Mouse (Mus musculus) B cell, adult 2 months (primary cell): ENCODE measurements around the gene 1110051M20Rik.

Source experiments
- DNase-seq, 2 experiments: peaks; one replicate each; pipeline ENCODE4 v3.0.0; 2022

The 1110051M20Rik gene

GRCm38 (mm10) chr2:91256256-91257125, 188.0 kb downstream of the 1110051M20Rik start:
- peak; percentile 25 to 41 for DNase-seq

- DNase-seq, result peak; percentile 19 to 32
Observed at GRCm38 (mm10) chr2:91255661-91256150, 188.8 kb downstream of the 1110051M20Rik start, which contains the start of gene Pacsin3. Gene Pacsin3 (plus strand): TSS chr2:91255954.

- no peak for DNase-seq
Observed at GRCm38 (mm10) chr2:91254725-91255380, 189.7 kb downstream of the 1110051M20Rik start.

GRCm38 (mm10) chr2:91252512-91252911, 192.0 kb downstream of the 1110051M20Rik start:
- DNase-seq, result no peak

- DNase-seq, result no peak
Observed at GRCm38 (mm10) chr2:91252001-91252400, 192.5 kb downstream of the 1110051M20Rik start.

- DNase-seq, result no peak
Observed at GRCm38 (mm10) chr2:91248366-91248765, 196.1 kb downstream of the 1110051M20Rik start.

GRCm38 (mm10) chr2:91244557-91245228, 199.8 kb downstream of the 1110051M20Rik start:
- no peak for DNase-seq

GRCm38 (mm10) chr2:91243416-91243815, 201.1 kb downstream of the 1110051M20Rik start:
- no peak for DNase-seq

GRCm38 (mm10) chr2:91242547-91242946, 202.0 kb downstream of the 1110051M20Rik start:
- DNase-seq, result no peak

- DNase-seq, result peak; percentile 5 to 12
Observed at GRCm38 (mm10) chr2:91237511-91238080, 206.9 kb downstream of the 1110051M20Rik start.

- peak; percentile 95 for DNase-seq
Observed at GRCm38 (mm10) chr2:91236601-91237510, 207.6 kb downstream of the 1110051M20Rik start, which contains the start of gene Ddb2. Gene Ddb2 (minus strand): TSS chr2:91236982.

GRCm38 (mm10) chr2:91229735-91230134, 214.8 kb downstream of the 1110051M20Rik start:
- no peak for DNase-seq
